Mouse (Mus musculus) T-helper 1 cell (primary cell): ENCODE results near the gene C1s1.
"Not testable (repeated sequence)": the region's sequence is repeated elsewhere in the genome, so short reads cannot be mapped to it uniquely, and the experiment has no call there.

Experiments
- in situ Hi-C: fragments of 300-600 bp; cut with MboI, MseI; formaldehyde crosslinking; loops from one replicate; pipeline ENCODE4 v1.15.1; 2025; ENCODE audit warnings: high pct_unique_total_duplicates

C1s1 gene

GRCm38 (mm10) chr6:124517733-124518132 lies 24.4 kb downstream of the C1s1 start:
- in situ Hi-C loops, result loop anchor here (5.0 kb wide), 1 partner anchor 55 kb away; the partner anchor contains the start of gene C1rb

- in situ Hi-C loops, result no loop called here
These were observed 29.8 kb downstream of the C1s1 start, which contains the start of gene C1ra for GRCm38 (mm10) chr6:124512355-124512836. Gene C1ra (plus strand): TSS chr6:124512405.

- in situ Hi-C loops, result no loop called here
These were observed 30.2 kb downstream of the C1s1 start for GRCm38 (mm10) chr6:124511936-124512335.

GRCm38 (mm10) chr6:124509192-124509591 lies 33.0 kb downstream of the C1s1 start:
- in situ Hi-C loops, result loop anchor here (10.0 kb wide), 1 partner anchor 256 kb away; the partner anchor contains the start of gene Eno2

GRCm38 (mm10) chr6:124508292-124508691 lies 33.9 kb downstream of the C1s1 start:
- in situ Hi-C loops, result loop anchor here (10.0 kb wide), 1 partner anchor 257 kb away; the partner anchor contains the start of gene Eno2

GRCm38 (mm10) chr6:124506991-124507390 lies 35.2 kb downstream of the C1s1 start:
- in situ Hi-C loops, result loop anchor here (10.0 kb wide), 1 partner anchor 258 kb away; the partner anchor contains the start of gene Eno2

GRCm38 (mm10) chr6:124505028-124505427 lies 37.1 kb downstream of the C1s1 start:
- in situ Hi-C loops, result loop anchor here (10.0 kb wide), 1 partner anchor 260 kb away; the partner anchor contains the start of gene Eno2

- in situ Hi-C loops, result loop anchor here (10.0 kb wide), 1 partner anchor 263 kb away; the partner anchor contains the start of gene Eno2
These were observed 40.1 kb downstream of the C1s1 start for GRCm38 (mm10) chr6:124502021-124502420.

- in situ Hi-C loops, result loop anchor here (10.0 kb wide), 1 partner anchor 263 kb away; the partner anchor contains the start of gene Eno2
These were observed 40.7 kb downstream of the C1s1 start for GRCm38 (mm10) chr6:124501473-124501872.

GRCm38 (mm10) chr6:124499914-124500566 lies 42.1 kb downstream of the C1s1 start:
- in situ Hi-C loops, result loop anchor here (10.0 kb wide), 1 partner anchor 265 kb away; the partner anchor contains the start of gene Eno2

GRCm38 (mm10) chr6:124496054-124496453 lies 46.1 kb downstream of the C1s1 start:
- in situ Hi-C loops, result no loop called here

- in situ Hi-C loops, result loop anchor here (5.0 kb wide), 1 partner anchor 38 kb away; no protein-coding TSS in a partner anchor
These were observed 48.3 kb downstream of the C1s1 start for GRCm38 (mm10) chr6:124493886-124494285.

- in situ Hi-C loops, result loop anchor here (5.0 kb wide), 1 partner anchor 39 kb away; no protein-coding TSS in a partner anchor
These were observed 49.2 kb downstream of the C1s1 start, which contains the start of gene C1rl for GRCm38 (mm10) chr6:124492842-124493561. Gene C1rl (plus strand): TSS chr6:124493113.

- in situ Hi-C loops, result loop anchor here (5.0 kb wide), 1 partner anchor 41 kb away; no protein-coding TSS in a partner anchor
These were observed 50.7 kb downstream of the C1s1 start for GRCm38 (mm10) chr6:124491427-124491826.

GRCm38 (mm10) chr6:124488952-124489351 lies 53.2 kb downstream of the C1s1 start:
- in situ Hi-C loops, result no loop called here

GRCm38 (mm10) chr6:124487509-124487908 lies 54.6 kb downstream of the C1s1 start:
- in situ Hi-C loops, result no loop called here

- in situ Hi-C loops, result no loop called here
These were observed 56.6 kb downstream of the C1s1 start for GRCm38 (mm10) chr6:124485414-124486144.

GRCm38 (mm10) chr6:124484851-124485250 lies 57.3 kb downstream of the C1s1 start:
- in situ Hi-C loops, result no loop called here

- in situ Hi-C loops, result not testable (repeated sequence)
These were observed 58.3 kb downstream of the C1s1 start for GRCm38 (mm10) chr6:124483831-124484230.

- in situ Hi-C loops, result no loop called here
These were observed 60.6 kb downstream of the C1s1 start for GRCm38 (mm10) chr6:124481571-124481970.
